Mouse (Mus musculus): Measurements from ENCODE around the gene Crim1. TPM values are rescaled to one million over a fixed set of nuclear protein-coding genes. Genes with fewer than 3 reads are reported as not detected.

The Crim1 gene
- polyA plus RNA-seq (2014; fragmentation: Nextera tagmentation; extraction: Ambion mirVana): 6.3 and 7.2 TPM in 2 replicates

DNA sequence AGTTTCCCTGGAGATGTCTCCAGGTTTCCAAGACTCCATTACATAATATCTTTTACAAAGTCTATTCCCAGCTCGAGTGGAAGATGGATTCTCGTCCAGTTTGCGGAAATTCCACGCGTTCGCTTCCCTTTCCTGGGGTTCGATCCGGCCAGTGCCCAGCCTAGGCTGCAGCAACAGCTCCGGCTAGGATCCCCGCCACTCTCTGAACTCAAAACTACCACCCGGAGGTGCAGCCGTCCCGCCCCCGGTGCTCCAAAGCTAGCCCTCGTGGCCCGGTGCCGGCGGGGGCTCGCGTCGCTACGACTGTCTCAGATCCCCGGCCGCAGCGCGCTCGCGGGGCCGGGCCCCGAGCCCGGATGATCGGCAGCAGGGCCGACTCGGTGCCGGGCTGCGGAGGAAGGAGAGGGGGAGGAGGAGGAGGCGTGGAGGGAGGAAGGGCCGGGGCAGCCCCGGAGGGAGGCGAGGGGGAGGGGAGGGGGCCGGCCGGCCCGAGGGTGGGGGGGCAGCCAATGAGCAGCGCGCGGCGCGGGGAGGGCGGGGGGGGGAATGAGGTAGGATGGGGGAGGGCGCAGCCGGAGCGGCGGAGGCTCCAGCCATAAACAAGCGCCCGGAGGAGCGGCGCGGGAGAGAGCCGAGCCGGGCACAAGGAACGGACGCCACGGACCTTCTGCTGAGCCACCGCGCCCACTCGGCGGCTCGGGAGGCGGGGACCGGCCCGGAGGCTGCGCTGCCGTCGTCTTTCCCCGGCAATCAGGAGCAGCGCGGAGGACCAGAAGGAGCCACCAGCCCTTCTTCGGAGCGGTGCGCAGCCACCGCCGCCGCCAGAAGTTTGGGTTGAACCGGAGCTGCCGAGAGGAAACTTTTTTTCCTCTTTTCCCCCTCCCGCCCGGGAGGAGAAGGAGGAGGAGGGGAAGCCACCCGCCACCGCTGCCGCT lies at the start of gene Crim1:
Gene Crim1 (plus strand): TSS at position 623 of the 935 bp plus-strand sequence.
- peak; percentile 87 for DNase-seq (ENCODE audit: low spot score)
- Histone ChIP-seq H3K36me3 (ENCODE audit: control insufficient read depth, insufficient read depth, low read length) (no peaks in the 10 kb centered on the region), H3K4me1 (ENCODE audit: control insufficient read depth, insufficient read depth, low read length) (peaks cover 23% of the 10 kb centered on the region), H3K9ac (ENCODE audit: low read depth, low read length) (peak within 1 kb of the TSS; percentile 87), H3K27me3 (replicated peaks; ENCODE audit: control insufficient read depth, insufficient read depth, low read length) (no peaks in the 10 kb centered on the region), H3K27ac (replicated peaks; ENCODE audit: low read depth, low read length) (peak within 1 kb of the TSS; percentile 96), H3K4me3 (ENCODE audit: low read depth, low read length) (peak within 1 kb of the TSS; percentile 90), H3K4me2 (ENCODE audit: low read depth, low read length) (peak within 1 kb of the TSS; percentile 98), H3K9me3 (ENCODE audit: control insufficient read depth, low read length) (no peaks in the 10 kb centered on the region)
- under 1% methylated on average over 38 of the region's 90 CpGs for whole genome bisulfite sequencing
- peak; percentile 83 for ATAC-seq (ENCODE audit: low read depth)

DNA sequence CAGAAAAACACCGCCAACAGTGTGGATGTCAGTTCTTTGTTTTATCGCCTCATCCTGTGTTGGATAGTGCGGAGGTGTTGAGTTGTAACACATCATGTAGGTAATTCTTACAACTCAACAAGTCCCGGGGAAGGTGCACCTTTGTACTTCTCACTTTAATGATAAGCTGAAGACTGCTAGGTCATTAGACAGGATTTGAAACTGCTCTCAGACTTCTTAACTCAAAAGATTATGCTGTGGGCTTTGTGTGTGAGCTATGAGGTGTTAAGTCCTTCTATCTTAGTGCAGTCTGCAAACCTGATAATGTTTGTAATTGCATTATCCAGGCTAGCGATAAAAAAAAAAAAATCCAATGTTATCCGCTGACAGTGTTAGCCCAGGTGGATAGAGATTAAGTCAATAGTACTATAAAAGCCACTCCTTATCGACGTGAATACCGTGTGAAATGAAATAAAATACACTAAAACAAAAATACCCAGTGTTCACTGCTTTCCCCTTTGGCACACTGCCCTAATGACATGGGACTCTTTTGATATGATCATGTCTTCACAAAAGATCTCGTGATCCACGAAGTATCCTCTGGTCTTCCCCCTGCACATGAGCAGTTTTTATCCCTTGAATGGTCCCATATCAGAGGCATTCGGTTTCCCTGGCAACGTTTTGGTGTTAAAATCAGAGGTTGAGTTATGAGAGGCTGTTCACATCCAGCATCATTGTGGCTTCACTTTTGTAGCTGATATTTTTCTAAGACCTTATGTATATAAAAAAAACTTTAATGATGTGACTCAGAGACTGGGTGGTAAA lies 48.4 kb upstream of the Crim1 start:
- no peak; the same call in 1 of the 2 replicates for ATAC-seq (ENCODE audit: low read depth)
- peak; percentile 7 for DNase-seq (ENCODE audit: low spot score)
- Histone ChIP-seq H3K4me2 (ENCODE audit: low read depth, low read length) (no peak overlapping the region), H3K27me3 (replicated peaks; ENCODE audit: control insufficient read depth, insufficient read depth, low read length) (no peaks in the 10 kb centered on the region), H3K27ac (replicated peaks; ENCODE audit: low read depth, low read length) (no peak overlapping the region), H3K9me3 (ENCODE audit: control insufficient read depth, low read length) (no peaks in the 10 kb centered on the region), H3K36me3 (ENCODE audit: control insufficient read depth, insufficient read depth, low read length) (no peaks in the 10 kb centered on the region), H3K4me3 (ENCODE audit: low read depth, low read length) (no peak overlapping the region), H3K9ac (ENCODE audit: low read depth, low read length) (no peak overlapping the region), H3K4me1 (ENCODE audit: control insufficient read depth, insufficient read depth, low read length) (no peaks in the 10 kb centered on the region)
- WGBS: 90% methylated on average over 13 of the region's 13 CpGs

DNA sequence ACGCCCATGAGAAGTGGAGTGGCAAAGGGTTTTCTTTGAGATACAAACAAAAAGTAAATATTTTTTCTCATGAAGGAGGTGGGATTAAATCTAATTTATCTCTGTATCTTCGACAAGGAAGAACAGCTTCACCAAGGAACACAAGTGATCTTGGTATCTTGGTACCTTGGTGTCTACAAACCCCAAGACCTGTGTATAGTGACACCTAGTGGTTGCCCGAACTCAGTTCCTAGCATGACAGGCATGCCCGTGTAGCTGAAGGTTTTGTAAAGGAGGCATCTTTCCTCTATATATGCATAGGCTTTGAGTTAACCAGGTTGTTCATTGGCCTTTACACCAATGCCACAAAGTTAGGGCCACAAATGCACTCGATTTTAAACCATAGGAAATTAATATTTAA lies 36.8 kb upstream of the Crim1 start:
- Histone ChIP-seq H3K4me3 (ENCODE audit: low read depth, low read length) (no peak overlapping the region), H3K9ac (ENCODE audit: low read depth, low read length) (no peak overlapping the region), H3K4me1 (ENCODE audit: control insufficient read depth, insufficient read depth, low read length) (no peaks in the 10 kb centered on the region), H3K27me3 (replicated peaks; ENCODE audit: control insufficient read depth, insufficient read depth, low read length) (no peaks in the 10 kb centered on the region), H3K27ac (replicated peaks; ENCODE audit: low read depth, low read length) (no peak overlapping the region), H3K4me2 (ENCODE audit: low read depth, low read length) (no peak overlapping the region), H3K36me3 (ENCODE audit: control insufficient read depth, insufficient read depth, low read length) (no peaks in the 10 kb centered on the region), H3K9me3 (ENCODE audit: control insufficient read depth, low read length) (no peaks in the 10 kb centered on the region)
- DNase-seq (ENCODE audit: low spot score) (peak; percentile 79), ATAC-seq (ENCODE audit: low read depth) (peak; percentile 68; the same call in 1 of the 2 replicates)
- 30% methylated on average over 5 of the region's 5 CpGs for WGBS

DNA sequence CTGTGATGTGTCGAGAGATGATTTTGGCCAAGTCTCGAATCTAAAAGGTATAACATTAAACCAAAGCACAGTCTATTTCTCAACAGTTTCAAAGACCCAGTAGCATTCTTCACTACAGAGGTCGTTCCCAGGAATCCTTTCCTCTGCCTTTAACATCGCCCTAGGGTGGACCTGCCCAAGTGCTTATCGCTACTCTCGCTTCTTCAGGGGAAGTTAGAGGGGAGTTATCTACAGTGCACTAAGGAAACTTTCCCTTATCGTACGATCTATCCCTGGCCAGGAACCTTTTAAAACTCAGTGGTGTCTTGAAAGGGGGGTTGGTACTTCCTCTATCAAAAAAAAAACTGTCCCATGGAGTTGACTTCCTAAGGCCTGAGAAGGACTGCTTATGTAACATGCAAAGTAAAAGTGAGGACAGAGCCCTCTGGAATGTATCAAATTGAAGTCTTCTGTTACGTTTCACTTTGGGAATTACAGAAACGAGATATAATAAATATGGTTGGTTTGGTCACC lies 36.3 kb upstream of the Crim1 start:
- Histone ChIP-seq H3K4me1 (ENCODE audit: control insufficient read depth, insufficient read depth, low read length) (no peaks in the 10 kb centered on the region), H3K9ac (ENCODE audit: low read depth, low read length) (no peak overlapping the region), H3K36me3 (ENCODE audit: control insufficient read depth, insufficient read depth, low read length) (no peaks in the 10 kb centered on the region), H3K27ac (replicated peaks; ENCODE audit: low read depth, low read length) (no peak overlapping the region), H3K4me3 (ENCODE audit: low read depth, low read length) (no peak overlapping the region), H3K27me3 (replicated peaks; ENCODE audit: control insufficient read depth, insufficient read depth, low read length) (no peaks in the 10 kb centered on the region), H3K4me2 (ENCODE audit: low read depth, low read length) (no peak overlapping the region), H3K9me3 (ENCODE audit: control insufficient read depth, low read length) (no peaks in the 10 kb centered on the region)
- ATAC-seq (ENCODE audit: low read depth): no peak
- no peak for DNase-seq (ENCODE audit: low spot score)
- WGBS: 75% methylated on average over 10 of the region's 10 CpGs

DNA sequence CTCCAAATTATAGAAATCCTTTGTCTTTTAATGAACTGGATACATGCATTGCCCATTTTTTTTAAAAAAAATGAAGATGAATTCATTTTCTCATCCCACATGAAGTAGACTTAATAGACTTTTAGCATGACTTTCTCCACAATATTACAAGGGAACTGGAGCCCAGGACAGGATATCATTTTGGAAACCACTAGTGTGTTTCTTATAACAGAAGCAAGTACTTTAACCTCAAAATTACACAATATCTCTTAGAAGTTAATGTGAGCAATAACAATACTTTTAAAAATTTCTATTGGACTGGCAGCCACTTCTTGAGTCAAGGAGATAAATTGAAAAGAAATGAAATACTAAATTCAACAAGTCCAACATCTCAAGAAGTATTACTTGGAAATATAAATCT lies 34.2 kb upstream of the Crim1 start:
- DNase-seq (ENCODE audit: low spot score) (no peak), ATAC-seq (ENCODE audit: low read depth) (no peak)
- no peaks in the 10 kb centered on the region for H3K36me3 ChIP-seq (ENCODE audit: control insufficient read depth, insufficient read depth, low read length)
- no peaks in the 10 kb centered on the region for H3K27me3 ChIP-seq (replicated peaks; ENCODE audit: control insufficient read depth, insufficient read depth, low read length)
- no peaks in the 10 kb centered on the region for H3K9me3 ChIP-seq (ENCODE audit: control insufficient read depth, low read length)
- H3K9ac ChIP-seq (ENCODE audit: low read depth, low read length): no peak overlapping the region
- H3K4me3 ChIP-seq (ENCODE audit: low read depth, low read length): no peak overlapping the region
- no peak overlapping the region for H3K27ac ChIP-seq (replicated peaks; ENCODE audit: low read depth, low read length)
- H3K4me1 ChIP-seq (ENCODE audit: control insufficient read depth, insufficient read depth, low read length): no peaks in the 10 kb centered on the region
- no peak overlapping the region for H3K4me2 ChIP-seq (ENCODE audit: low read depth, low read length)

DNA sequence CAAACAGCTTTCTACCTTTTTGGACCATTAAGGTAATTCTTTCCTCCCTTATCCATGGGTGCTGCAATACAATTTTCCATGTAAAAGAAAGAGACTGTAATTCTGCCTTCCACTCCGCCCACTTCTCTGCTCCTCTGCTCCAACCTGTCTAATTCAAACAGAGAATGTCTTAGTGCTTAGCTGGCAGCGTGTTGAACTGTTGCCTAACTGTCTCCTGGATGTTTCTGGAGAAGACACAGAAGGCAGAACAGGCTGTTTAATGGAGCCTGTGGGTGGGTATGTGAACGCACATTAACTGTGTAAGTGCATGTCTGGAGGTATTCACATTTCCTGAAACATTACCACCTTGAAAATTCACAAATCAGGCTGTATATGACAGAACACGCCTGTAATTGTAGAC lies 33.5 kb upstream of the Crim1 start:
- no peak overlapping the region for H3K4me2 ChIP-seq (ENCODE audit: low read depth, low read length)
- ATAC-seq (ENCODE audit: low read depth) (no peak), DNase-seq (ENCODE audit: low spot score) (peak; percentile 2)
- no peak overlapping the region for H3K27ac ChIP-seq (replicated peaks; ENCODE audit: low read depth, low read length)
- H3K27me3 ChIP-seq (replicated peaks; ENCODE audit: control insufficient read depth, insufficient read depth, low read length): no peaks in the 10 kb centered on the region
- no peaks in the 10 kb centered on the region for H3K4me1 ChIP-seq (ENCODE audit: control insufficient read depth, insufficient read depth, low read length)
- H3K4me3 ChIP-seq (ENCODE audit: low read depth, low read length): no peak overlapping the region
- no peak overlapping the region for H3K9ac ChIP-seq (ENCODE audit: low read depth, low read length)
- H3K9me3 ChIP-seq (ENCODE audit: control insufficient read depth, low read length): no peaks in the 10 kb centered on the region
- 75% methylated on average over 4 of the region's 4 CpGs for WGBS
- H3K36me3 ChIP-seq (ENCODE audit: control insufficient read depth, insufficient read depth, low read length): no peaks in the 10 kb centered on the region

DNA sequence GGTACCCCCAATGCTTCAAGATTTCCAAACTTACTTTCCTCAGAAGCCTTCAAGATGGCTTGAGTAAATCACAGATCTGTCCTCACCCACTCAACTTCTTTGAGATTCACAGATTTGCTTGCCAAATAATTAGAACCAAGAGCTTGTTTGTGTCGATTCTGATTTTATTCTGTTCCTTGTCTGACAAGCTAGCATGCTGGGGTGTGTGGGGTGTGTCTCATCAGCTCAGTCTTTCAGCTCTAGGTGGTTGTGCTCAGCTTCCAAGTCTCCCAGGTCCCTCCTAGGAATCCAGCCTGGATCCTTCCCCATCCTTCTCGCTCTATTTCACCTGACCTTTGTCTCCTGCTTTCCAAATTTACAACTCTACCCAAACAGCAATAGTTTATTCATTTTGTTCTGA lies 27.7 kb upstream of the Crim1 start:
- Histone ChIP-seq H3K27ac (replicated peaks; ENCODE audit: low read depth, low read length) (no peak overlapping the region), H3K36me3 (ENCODE audit: control insufficient read depth, insufficient read depth, low read length) (no peaks in the 10 kb centered on the region), H3K27me3 (replicated peaks; ENCODE audit: control insufficient read depth, insufficient read depth, low read length) (no peaks in the 10 kb centered on the region), H3K4me1 (ENCODE audit: control insufficient read depth, insufficient read depth, low read length) (no peaks in the 10 kb centered on the region), H3K9ac (ENCODE audit: low read depth, low read length) (no peak overlapping the region), H3K9me3 (ENCODE audit: control insufficient read depth, low read length) (no peaks in the 10 kb centered on the region), H3K4me3 (ENCODE audit: low read depth, low read length) (no peak overlapping the region), H3K4me2 (ENCODE audit: low read depth, low read length) (no peak overlapping the region)
- DNase-seq (ENCODE audit: low spot score) (no peak), ATAC-seq (ENCODE audit: low read depth) (no peak)
- 75% methylated on average over 2 of the region's 2 CpGs for WGBS

DNA sequence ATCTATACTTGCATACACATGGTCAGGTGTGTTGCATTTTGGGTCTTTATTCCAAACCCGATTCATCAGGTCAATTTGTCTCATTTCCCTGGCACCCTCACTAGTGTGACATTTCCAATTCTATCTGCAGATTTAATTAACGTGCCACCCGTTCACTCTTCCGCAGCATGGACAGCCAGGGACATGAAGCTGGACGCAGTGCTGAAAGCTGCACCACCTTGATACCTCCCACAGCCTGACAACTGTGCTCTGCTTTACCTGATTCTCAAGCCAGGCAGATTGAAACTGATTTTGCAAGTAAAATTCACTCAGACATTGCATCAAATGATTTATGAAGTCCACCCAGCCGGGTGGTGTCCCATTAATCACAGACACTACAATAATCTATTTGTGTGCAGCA lies 19.3 kb upstream of the Crim1 start:
- Histone ChIP-seq H3K4me1 (ENCODE audit: control insufficient read depth, insufficient read depth, low read length) (no peaks in the 10 kb centered on the region), H3K36me3 (ENCODE audit: control insufficient read depth, insufficient read depth, low read length) (no peaks in the 10 kb centered on the region), H3K27ac (replicated peaks; ENCODE audit: low read depth, low read length) (no peak overlapping the region), H3K9me3 (ENCODE audit: control insufficient read depth, low read length) (no peaks in the 10 kb centered on the region), H3K27me3 (replicated peaks; ENCODE audit: control insufficient read depth, insufficient read depth, low read length) (no peaks in the 10 kb centered on the region), H3K4me2 (ENCODE audit: low read depth, low read length) (no peak overlapping the region), H3K4me3 (ENCODE audit: low read depth, low read length) (no peak overlapping the region), H3K9ac (ENCODE audit: low read depth, low read length) (no peak overlapping the region)
- DNase-seq (ENCODE audit: low spot score): no peak
- 89% methylated on average over 6 of the region's 6 CpGs for WGBS
- ATAC-seq (ENCODE audit: low read depth): no peak

Data from embryonic facial prominence, embryonic 14.5 days (tissue).